Mouse (Mus musculus) bone marrow macrophage, adult 2 months (primary cell): ENCODE measurements around the gene Adamts16. TPM values are rescaled to one million over a fixed set of nuclear protein-coding genes. Genes with fewer than 3 reads are reported as not detected.
"Not testable (repeated sequence)": the region's sequence is repeated elsewhere in the genome, so short reads cannot be mapped to it uniquely, and the experiment has no call there.

ENCODE experiments used
- H3K27ac ChIP-seq: 2 replicates; pipeline ENCODE4 v1.5.1; 2012; ENCODE audit warnings: low read depth, low read length; ENCODE audit not compliant: insufficient read depth
- H3K4me1 ChIP-seq: 2 replicates; pipeline ENCODE4 v1.6.1; 2012; ENCODE audit warnings: low read length; ENCODE audit not compliant: control insufficient read depth, insufficient read depth
- H3K4me3 ChIP-seq: 2 replicates; pipeline ENCODE4 v1.5.1; 2012; ENCODE audit warnings: mild to moderate bottlenecking, low read length, moderate library complexity; ENCODE audit not compliant: insufficient read depth
- CTCF ChIP-seq: IDR thresholded peaks from 2 replicates; pipeline ENCODE4 v1.5.1; 2012; ENCODE audit warnings: low read depth, mild to moderate bottlenecking, low read length, moderate library complexity
- POLR2A ChIP-seq: IDR thresholded peaks from 2 replicates; pipeline ENCODE4 v1.6.1; 2012; ENCODE audit warnings: mild to moderate bottlenecking, low read depth, low read length, borderline replicate concordance
- polyA plus RNA-seq: library from polyadenylated mRNA; stranded (reverse); fragments of >200 nt; gene quantifications from 2 replicates; pipeline ENCODE4 v1.2.4, GENCODE M21; 2012; ENCODE audit not compliant: missing spikeins, insufficient read depth, insufficient read length

Gene Adamts16
- not detected in 2 replicates for polyA plus RNA-seq

DNA sequence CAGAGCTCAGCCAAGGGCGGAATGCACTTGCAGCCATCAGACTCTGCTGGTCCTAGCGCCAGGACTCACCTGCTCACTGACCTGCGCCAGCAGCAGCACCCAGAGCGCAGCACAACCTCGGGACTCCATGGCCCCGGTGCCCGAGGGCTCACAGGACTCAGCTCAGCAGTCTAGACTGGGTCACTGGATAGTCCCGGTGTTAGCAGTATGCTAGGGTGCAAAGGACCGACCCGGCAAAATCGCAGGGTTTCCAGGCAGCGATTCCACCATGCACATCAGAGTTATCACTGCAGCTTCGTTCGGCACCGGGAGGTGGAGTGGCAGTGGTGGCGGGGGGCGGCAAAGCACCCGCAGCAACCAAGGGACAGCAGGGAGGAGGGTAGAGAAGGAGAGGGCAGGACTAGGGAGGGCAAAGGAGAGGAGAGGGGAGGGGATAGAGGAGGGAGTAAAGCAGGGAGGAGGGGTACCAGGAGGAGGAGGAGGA is at the start of gene Adamts16:
TSS of gene Adamts16 (minus strand) at position 391 of the 484 bp plus-strand sequence.
- no peak for TF ChIP-seq CTCF
- TF ChIP-seq POLR2A = no peak

DNA sequence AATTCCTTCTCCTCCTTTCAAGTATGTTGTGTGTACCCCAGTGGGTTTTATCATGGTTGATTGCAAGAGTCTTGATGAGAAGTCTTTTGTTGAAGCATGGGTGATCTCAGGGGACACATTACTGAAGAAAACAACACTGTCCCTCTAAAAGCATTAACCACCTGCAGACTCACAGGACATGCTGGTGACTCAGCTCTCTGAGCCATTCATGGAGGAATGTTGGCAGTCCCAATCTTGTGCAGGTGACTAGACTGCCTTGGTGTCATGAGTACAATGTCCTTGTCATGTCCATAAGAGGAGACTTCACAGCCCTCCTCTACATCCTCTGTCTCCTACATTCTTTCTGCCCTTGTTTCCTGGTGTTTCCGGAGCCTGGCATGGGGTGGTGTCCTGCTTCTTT is 45.5 kb upstream of the Adamts16 start:
- no peak overlapping the region for H3K27ac ChIP-seq
- no peak for TF ChIP-seq CTCF
- no peak for TF ChIP-seq POLR2A
- no peaks in the 10 kb centered on the region for H3K4me1 ChIP-seq
- no peak overlapping the region for H3K4me3 ChIP-seq

More for the DNA sequence above, at the start of gene Adamts16:
- Histone ChIP-seq H3K4me1 (no peaks in the 10 kb centered on the region), H3K4me3 (no peak within 1 kb of the TSS), H3K27ac (no peak within 1 kb of the TSS)

DNA sequence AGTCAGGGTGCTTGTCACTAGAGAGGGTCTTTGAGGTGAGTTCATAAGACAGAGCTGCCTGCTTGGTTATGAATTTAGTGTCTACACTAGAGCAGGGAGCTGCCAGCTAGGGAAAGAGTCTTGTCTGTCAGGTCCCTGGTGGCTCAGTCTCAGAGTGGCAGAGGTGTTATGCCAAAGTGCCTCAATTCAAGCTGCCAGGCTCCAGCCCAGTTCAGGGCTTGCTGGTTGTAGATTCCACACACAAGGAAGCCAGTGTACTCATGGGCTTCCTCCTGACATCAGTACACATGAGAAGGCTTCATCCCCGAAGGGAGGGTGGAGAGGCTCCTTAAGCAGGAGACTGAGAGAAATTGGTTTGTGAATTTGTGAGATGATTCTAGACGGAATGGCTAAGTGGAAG is 43.4 kb upstream of the Adamts16 start:
- Histone ChIP-seq H3K4me1 (no peaks in the 10 kb centered on the region), H3K4me3 (no peak overlapping the region), H3K27ac (no peak overlapping the region)
- TF ChIP-seq POLR2A (no peak), CTCF (no peak)

DNA sequence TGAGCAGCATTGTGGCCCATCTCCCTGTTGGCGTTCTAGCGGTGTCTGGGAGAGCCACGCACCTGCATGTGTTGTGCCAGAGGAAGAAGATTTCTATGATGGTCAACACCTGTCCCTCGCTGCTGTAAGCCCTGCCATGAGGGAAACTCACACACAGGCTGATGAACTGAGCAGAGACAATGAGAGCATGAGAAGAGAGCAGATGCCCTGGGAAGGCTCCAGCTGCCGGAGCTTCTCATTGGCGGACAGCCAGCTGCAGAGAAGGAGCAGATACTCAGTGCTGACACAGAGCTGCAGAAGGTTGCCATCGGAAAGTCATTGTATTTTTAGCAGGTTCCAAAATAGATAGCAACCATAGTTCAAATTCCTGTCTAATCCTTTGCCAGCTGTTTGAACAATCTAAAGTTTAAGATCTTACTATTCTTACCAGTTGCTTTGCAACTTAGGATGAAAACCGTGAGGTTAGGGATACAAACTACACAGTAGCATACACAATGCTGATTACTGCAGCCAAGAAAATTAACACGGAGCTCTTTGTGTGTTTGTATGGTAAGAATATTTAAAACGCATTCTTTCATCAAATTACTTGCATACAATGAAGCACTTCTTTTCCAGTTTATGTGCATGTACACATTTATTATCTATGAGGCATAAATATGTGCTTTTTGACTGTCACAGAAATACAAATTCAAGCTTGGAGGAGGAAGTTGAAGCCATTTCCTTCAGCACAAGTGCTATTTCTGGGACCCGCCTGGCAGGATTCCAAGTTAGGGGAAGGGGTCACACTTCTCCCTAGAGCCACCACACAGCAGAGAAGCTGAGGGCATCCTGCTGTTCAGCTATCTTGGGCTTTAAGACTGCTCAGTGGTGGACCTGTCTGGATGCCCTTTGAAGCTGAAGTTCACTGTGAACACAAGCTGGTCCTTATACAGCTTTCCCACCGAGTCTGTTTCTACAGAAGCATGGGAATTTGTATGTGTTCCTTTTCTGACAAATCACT is 42.6 kb upstream of the Adamts16 start:
- H3K4me1 ChIP-seq = no peaks in the 10 kb centered on the region
- no peak overlapping the region for H3K27ac ChIP-seq
- TF ChIP-seq CTCF = no peak
- TF ChIP-seq POLR2A = no peak
- H3K4me3 ChIP-seq = no peak overlapping the region

DNA sequence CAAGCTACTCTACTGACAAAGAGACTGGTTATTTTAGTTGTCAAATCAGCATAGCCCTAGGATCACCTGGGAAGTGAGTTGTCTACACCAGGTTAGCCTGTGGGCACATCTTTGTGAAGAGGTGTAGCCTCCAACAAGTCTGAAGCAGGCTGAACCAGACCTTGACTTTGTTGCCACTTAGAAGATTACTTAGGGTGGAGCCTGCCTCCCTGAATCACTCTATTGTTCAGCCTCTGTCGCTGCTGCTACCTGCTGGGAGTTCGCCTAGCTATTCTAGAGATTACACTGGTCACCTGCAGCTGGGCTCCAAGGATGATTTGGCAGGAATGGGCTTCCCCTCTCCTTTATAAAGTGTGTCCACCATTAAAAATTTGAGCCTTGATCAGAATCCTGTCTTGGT is 38.4 kb upstream of the Adamts16 start:
- H3K27ac ChIP-seq, H3K4me3 ChIP-seq, H3K4me1 ChIP-seq: not testable (repeated sequence)

DNA sequence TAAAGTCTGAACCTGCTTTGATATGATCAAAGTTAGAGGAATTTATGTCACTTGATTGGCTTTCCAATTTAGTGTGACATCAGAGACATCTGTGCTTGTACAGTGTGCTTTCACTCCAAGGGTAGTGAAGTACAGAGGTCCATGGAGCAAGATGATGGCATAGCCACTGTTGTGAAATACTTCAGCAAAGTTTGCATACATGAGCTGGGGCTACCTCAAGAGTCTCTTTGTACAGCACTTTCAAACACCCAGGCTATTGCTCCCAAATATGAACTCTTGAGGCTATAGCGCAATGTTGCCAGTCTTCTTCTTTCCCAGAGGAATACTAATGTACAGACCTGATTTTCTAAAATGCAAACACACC is 35.9 kb upstream of the Adamts16 start:
- Histone ChIP-seq H3K27ac (no peak overlapping the region), H3K4me1 (no peaks in the 10 kb centered on the region), H3K4me3 (no peak overlapping the region)
- no peak for TF ChIP-seq POLR2A
- no peak for TF ChIP-seq CTCF

DNA sequence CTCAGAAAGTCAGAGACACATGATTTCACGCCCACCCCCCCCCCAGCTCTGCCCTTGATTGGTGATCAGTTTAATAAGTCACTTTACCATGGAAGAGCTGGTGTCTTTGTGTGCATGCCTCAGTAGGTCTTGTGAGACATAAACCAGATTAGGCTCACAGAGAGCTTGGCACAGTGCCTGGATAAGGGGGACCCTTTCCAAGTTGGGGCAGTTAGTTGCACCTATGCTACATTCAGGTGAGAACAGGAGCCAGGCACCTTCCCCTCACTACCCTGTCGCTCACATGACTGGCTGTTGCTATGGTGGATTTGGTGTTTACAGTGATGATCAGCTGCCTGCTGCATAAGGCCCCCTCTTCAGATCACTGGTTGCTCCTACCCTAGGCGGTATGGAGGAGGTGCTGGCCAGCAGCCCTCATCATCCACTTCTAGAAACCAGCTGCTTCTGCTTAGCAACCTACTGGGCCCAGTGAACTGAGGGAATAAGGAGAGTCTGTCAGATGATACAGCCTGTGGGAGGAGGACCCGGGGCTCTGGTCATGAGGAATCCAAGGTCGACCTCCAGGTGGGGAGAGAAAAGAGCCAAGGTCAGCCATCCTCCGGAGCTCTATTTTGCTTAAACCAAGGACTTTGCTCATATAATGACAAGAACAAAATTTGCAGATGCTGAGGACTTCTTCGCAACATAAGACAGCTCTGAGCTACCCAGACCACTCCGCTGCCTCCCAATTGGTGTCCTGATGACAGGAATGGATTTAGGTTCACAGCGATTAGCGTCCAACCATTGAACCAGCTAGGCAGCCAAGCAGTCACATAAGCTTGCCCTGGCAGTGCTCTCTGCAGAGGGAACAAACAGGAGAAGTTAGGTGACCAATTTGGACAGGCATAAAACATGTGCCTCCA is 35.3 kb upstream of the Adamts16 start:
- Histone ChIP-seq H3K4me1 (no peaks in the 10 kb centered on the region), H3K27ac (no peak overlapping the region), H3K4me3 (no peak overlapping the region)
- TF ChIP-seq POLR2A = no peak
- no peak for TF ChIP-seq CTCF

DNA sequence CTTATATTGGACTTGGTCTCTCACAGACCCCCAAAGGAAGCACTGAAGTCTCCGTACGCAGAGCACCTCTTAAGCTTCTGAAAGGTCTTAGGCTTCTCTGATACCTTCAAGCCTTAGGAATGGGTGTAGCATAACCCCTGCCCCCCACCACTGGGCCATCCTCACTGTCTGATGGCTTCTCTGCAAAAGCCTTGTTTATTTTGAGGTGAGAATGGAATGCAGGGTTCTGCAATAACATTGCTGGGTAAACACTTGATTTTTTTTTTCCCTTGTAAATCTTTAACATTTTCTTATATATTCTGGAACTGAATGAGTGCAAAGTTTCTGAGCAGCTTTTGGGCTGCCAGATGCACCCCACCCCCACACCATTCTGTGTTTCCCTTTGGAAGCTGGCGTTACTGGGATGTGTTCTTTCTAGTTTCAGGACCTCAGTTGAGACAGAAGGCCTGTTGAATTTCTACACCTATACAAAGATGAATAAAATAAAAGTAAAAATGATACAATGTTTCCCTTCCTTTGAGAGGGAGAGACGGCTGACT is 33.9 kb upstream of the Adamts16 start:
- TF ChIP-seq CTCF (no peak), POLR2A (no peak)
- H3K4me3 ChIP-seq = no peak overlapping the region

DNA sequence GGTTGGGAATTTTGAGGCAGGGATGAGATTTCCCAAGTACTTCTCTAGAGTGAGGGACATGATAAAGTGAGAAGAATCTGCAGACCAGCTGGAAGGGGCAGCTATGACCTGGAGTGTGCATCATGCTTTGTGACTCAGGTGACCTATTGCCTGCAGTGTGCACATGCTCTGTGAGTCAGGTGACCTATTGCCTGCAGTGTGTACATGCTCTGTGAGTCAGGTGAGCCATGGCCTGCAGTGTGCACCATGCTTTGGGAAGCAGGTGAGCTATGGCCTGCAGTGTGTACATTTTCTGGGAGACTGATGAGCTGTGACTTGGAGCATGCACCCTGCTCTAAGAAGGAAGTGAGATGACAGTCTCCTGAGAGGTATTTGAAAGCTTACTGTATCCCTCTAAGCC is 33.1 kb upstream of the Adamts16 start:
- no peaks in the 10 kb centered on the region for H3K4me1 ChIP-seq
- no peak overlapping the region for H3K27ac ChIP-seq
- TF ChIP-seq POLR2A (no peak), CTCF (no peak)
- no peak overlapping the region for H3K4me3 ChIP-seq

More for the DNA sequence above, 33.9 kb upstream of the Adamts16 start:
- no peaks in the 10 kb centered on the region for H3K4me1 ChIP-seq
- no peak overlapping the region for H3K27ac ChIP-seq

DNA sequence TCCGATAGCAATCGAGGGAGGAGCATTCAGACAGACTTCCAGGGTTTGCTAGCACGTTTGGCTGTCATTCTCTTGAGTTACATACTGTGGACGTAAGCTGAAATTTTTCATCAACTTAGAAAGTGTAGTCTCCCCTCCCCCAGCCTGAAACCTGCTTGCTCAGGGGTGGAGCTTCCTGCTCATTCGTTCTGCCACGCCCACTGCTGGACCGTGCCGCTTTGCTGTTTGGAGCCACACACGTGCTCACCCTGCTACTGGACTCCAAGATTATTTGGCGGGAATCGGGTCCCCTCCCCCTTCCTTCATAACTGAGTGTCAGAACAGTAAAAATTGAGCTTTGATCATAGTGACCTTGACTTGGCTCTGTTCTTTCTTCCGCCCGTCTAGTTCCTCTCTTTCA is 32.2 kb upstream of the Adamts16 start:
- H3K4me1 ChIP-seq, H3K27ac ChIP-seq: not testable (repeated sequence)

More for the DNA sequence above, 32.2 kb upstream of the Adamts16 start:
- H3K4me3 ChIP-seq = not testable (repeated sequence)
